Mouse (Mus musculus): ENCODE measurements around the gene Gm14698. TPM values are rescaled to one million over a fixed set of nuclear protein-coding genes. Genes with fewer than 3 reads are reported as not detected.
"Not testable (repeated sequence)": the region's sequence is repeated elsewhere in the genome, so short reads cannot be mapped to it uniquely, and the experiment has no call there.

The Gm14698 gene
- polyA plus RNA-seq (2012; rRNA removed): 0.38 and 0.90 TPM in 2 replicates

DNA sequence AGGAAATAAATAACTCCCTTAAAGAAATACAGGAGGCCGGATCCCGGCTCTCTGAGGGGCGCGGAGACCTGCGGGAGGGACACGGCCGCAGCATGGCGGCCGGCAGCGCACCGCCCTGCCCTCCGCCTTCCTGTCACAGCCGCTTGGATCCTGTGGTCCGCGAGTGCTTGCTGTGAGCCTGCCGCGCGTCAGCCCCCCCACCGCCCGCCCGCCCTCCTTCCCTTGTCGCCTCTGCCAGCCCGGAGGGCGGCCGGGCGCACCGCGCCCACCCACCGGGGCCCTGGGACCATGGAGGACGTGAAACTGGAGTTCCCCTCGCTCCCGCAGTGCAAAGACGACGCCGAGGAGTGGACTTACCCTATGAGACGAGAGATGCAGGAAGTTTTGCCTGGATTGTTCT lies at the start of gene Gm14698:
TSS of gene Gm14698 (plus strand) at position 35 of the 400 bp plus-strand sequence.
- not testable (repeated sequence) for DNase-seq (ENCODE audit: extremely low spot score in 1 of 2, low spot score in 1 of 2)

DNA sequence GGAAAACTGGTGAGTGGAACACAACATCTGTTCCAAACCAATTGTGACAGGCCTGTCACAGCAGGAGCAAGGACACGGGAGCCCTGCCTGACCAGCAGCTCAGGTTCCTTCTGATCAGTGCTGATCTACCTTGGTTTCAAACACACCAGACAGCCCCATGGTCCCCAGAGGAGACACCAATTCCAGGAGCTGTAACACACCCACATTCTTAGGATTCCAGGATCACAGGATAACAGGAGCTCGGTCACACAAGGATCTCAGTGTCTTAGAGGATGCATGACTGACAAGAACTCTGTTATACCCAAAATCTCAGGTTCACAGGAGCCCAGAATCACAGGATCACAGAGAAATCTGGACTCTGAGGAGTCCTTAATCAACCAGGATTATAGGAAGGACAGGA lies 444 bp upstream of the Gm14698 start:
- DNase-seq (ENCODE audit: extremely low spot score in 1 of 2, low spot score in 1 of 2): not testable (repeated sequence)

DNA sequence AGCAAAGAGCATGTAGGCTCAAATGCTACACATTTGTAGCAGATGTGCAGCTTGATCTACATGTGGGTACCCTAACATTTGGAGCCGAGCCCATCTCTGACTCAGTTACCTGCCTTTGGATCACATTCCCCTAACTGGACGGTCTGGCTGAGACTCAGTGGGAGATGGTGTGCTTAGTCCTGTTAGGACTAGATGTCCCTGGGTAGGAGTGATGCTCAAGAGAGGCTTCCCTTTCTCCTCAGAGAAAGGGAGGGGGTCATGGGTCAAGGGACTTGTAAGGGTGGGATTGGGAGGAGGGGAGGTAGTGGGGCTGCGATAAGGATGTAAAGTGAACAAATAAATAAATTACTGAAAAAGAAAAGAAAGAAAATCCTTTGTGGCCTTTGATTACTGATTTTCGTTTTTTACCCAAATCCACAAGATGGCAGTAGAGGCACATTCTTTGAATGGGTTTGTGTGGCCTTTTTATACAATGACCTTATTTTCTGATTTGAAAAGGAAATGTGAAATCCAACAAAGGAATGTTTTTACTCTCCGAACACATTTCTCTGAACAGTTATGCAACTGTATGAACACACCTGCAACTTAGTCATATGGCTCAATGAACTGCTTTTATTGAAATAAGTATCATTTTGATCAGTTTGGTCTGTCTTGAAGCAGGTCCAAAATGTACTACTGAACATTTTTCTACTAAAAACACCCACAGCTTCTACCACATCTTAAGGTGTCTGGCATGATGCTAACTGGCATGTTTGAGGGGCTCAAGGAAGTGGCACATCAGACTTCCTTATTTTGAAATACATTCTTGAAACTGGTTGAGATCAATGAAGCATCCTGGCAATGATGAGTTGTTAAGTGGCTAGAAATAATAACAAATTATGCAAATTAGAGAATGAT lies 18.9 kb downstream of the Gm14698 start:
- peak in 1 of 2 experiments; percentile 39 for DNase-seq (ENCODE audit: extremely low spot score in 1 of 2, low spot score in 1 of 2)

DNA sequence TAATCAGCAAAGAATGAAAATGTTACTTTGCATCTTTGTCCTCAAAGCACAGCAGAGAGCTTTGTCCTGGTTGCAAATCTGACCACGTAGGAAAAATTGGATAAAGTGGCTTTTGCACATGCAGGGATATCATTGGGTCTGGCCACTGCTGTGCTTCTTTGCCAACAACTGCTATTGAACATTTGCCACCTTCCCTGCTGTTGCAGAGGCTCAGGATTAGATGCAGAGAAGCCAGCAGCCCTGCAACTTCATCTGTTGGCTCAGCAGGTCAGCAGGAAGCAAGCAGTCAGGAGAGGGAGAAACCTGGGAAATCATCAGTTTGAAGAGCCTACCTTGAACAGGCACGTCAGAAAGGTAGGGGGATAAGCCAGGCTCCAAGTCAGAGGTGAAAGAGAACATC lies 44.3 kb downstream of the Gm14698 start:
- no peak for DNase-seq (ENCODE audit: extremely low spot score in 1 of 2, low spot score in 1 of 2)

Other genes with a start within 250 kb of the Gm14698 start
- 49.8 and 56.4 TPM in 2 replicates for gene Fmr1, start 142.6 kb upstream of the Gm14698 start, polyA plus RNA-seq (2012; rRNA removed)
- gene Fmr1nb, start 59.3 kb upstream of the Gm14698 start, polyA plus RNA-seq (2012; rRNA removed): 0.12 and 0.15 TPM in 2 replicates
- gene Gm6812, start 72.0 kb downstream of the Gm14698 start, polyA plus RNA-seq (2012; rRNA removed): not detected in 2 replicates

Measured in frontal cortex, adult 2 months (tissue).